ENCODE assay signal across 18 mouse cellular contexts in genomic region chr4:133458044-133458443, GRCm38 (mm10). TPM values are rescaled to one million over a fixed set of nuclear protein-coding genes. Genes with fewer than 3 reads are reported as not detected.
DNase-seq lines count a peak whose midpoint lies in the region; ATAC-seq and TF ChIP-seq lines count a peak whose summit lies in the region.
"Had no signal": no experiment of that assay in that cellular context is flagged by ENCODE, and none has a peak within 500 bp of the region (broad histone marks: within the 10 kb centered on the region; RNA-seq: fewer than 3 reads in every experiment).

No protein-coding gene starts in this region.

- TF ChIP-seq CTCF in lung, embryonic 14.5 days (IDR thresholded peaks at IDR 0.05; ENCODE audit: low read depth): peak; percentile 20; the same call in 1 of the 2 replicates
- peak; percentile 38 for TF ChIP-seq CTCF in stomach, postnatal 0 days (IDR thresholded peaks at IDR 0.05; ENCODE audit: low read depth)

- no peak for ATAC-seq in embryonic facial prominence, embryonic 12.5 days (ENCODE audit: insufficient number of reproducible peaks, insufficient read depth, low FRiP score, low TSS enrichment)
- no peak for ATAC-seq in lung, embryonic 14.5 days (ENCODE audit: insufficient read depth)
- ATAC-seq in granulocyte monocyte progenitor cell, adult 5-6 weeks (replicated peaks; ENCODE audit: poor library complexity, severe bottlenecking): peak; percentile 92
- ATAC-seq in stomach, postnatal 0 days (ENCODE audit: low FRiP score, low TSS enrichment): no peak; the same call in 1 of the 2 replicates
- ATAC-seq: hindbrain, postnatal 0 days; midbrain, embryonic 16.5 days had no signal

- no peaks in the 10 kb centered on the region for H3K9me3 ChIP-seq in embryonic facial prominence, embryonic 12.5 days
- H3K9me3 ChIP-seq in embryonic facial prominence, embryonic 10.5 days: no peaks in the 10 kb centered on the region
- H3K9me3 ChIP-seq in lung, embryonic 14.5 days (ENCODE audit: low read depth, low read length): no peaks in the 10 kb centered on the region
- H3K9me3 ChIP-seq in stomach, postnatal 0 days (ENCODE audit: control insufficient read depth, low read length): no peaks in the 10 kb centered on the region
- H3K9me3 ChIP-seq: liver, embryonic 13.5 days had no signal

- no peak overlapping the region for H3K4me3 ChIP-seq in embryonic facial prominence, embryonic 12.5 days
- H3K4me3 ChIP-seq in embryonic facial prominence, embryonic 10.5 days: no peak overlapping the region
- H3K4me3 ChIP-seq in lung, embryonic 14.5 days (ENCODE audit: low read depth, low read length): no peak overlapping the region
- H3K4me3 ChIP-seq in stomach, postnatal 0 days (ENCODE audit: low read depth, low read length): no peak overlapping the region
- H3K4me3 ChIP-seq: liver, embryonic 13.5 days had no signal

- H3K27me3 ChIP-seq in embryonic facial prominence, embryonic 12.5 days: no peaks in the 10 kb centered on the region
- H3K27me3 ChIP-seq in embryonic facial prominence, embryonic 10.5 days (replicated peaks; ENCODE audit: low read depth, poor library complexity, severe bottlenecking): no peaks in the 10 kb centered on the region
- H3K27me3 ChIP-seq in lung, embryonic 14.5 days (ENCODE audit: insufficient read depth, low read length): no peaks in the 10 kb centered on the region
- no peaks in the 10 kb centered on the region for H3K27me3 ChIP-seq in stomach, postnatal 0 days (ENCODE audit: control insufficient read depth, insufficient read depth, low read length)
- H3K27me3 ChIP-seq: liver, embryonic 13.5 days had no signal

- no peaks in the 10 kb centered on the region for H3K36me3 ChIP-seq in embryonic facial prominence, embryonic 12.5 days
- no peaks in the 10 kb centered on the region for H3K36me3 ChIP-seq in embryonic facial prominence, embryonic 10.5 days (replicated peaks)
- H3K36me3 ChIP-seq in lung, embryonic 14.5 days (ENCODE audit: insufficient read depth): no peaks in the 10 kb centered on the region
- no peaks in the 10 kb centered on the region for H3K36me3 ChIP-seq in stomach, postnatal 0 days (ENCODE audit: control insufficient read depth, insufficient read depth, low read length)
- H3K36me3 ChIP-seq: liver, embryonic 13.5 days had no signal

- DNase-seq in embryonic facial prominence, embryonic 10.5 days (ENCODE audit: low spot score): no peak
- no peak for DNase-seq in lung, embryonic 14.5 days
- no peak for DNase-seq in lung, postnatal 14 days
- no peak for DNase-seq in stomach, postnatal 0 days (ENCODE audit: low spot score)
- DNase-seq in spleen, postnatal 14 days (ENCODE audit: low spot score in 2 of 2): no peak
- DNase-seq in cerebellum, adult 11 months: no peak
- DNase-seq: adrenal gland, postnatal 14 days; cerebellum, adult 8-10 months; gastrocnemius, postnatal 10 days; kidney, adult 8-10 months; kidney, postnatal 25 days; left cerebral cortex, postnatal 4 days; liver, embryonic 13.5 days had no signal

- no peak for TF ChIP-seq EP300 in stomach, postnatal 0 days (optimal IDR thresholded peaks at IDR 0.05)

- H3K9ac ChIP-seq in embryonic facial prominence, embryonic 12.5 days: peak overlapping the region; percentile 10; the same call in 1 of the 2 replicates
- H3K9ac ChIP-seq in lung, embryonic 14.5 days: no peak overlapping the region
- H3K9ac ChIP-seq in stomach, postnatal 0 days (ENCODE audit: low read length): no peak overlapping the region
- H3K9ac ChIP-seq: liver, embryonic 13.5 days had no signal

- no peak overlapping the region for H3K27ac ChIP-seq in embryonic facial prominence, embryonic 12.5 days
- no peak overlapping the region; the same call in 1 of the 2 replicates for H3K27ac ChIP-seq in embryonic facial prominence, embryonic 10.5 days (replicated peaks)
- H3K27ac ChIP-seq in lung, embryonic 14.5 days (ENCODE audit: low read depth): no peak overlapping the region
- H3K27ac ChIP-seq in stomach, postnatal 0 days (replicated peaks): no peak overlapping the region
- H3K27ac ChIP-seq: hindbrain, postnatal 0 days; liver, embryonic 13.5 days; macrophage had no signal

- H3K4me2 ChIP-seq in embryonic facial prominence, embryonic 12.5 days (replicated peaks): no peak overlapping the region
- H3K4me2 ChIP-seq in lung, embryonic 14.5 days: no peak overlapping the region
- H3K4me2 ChIP-seq in stomach, postnatal 0 days (replicated peaks; ENCODE audit: low read depth): no peak overlapping the region
- H3K4me2 ChIP-seq: liver, embryonic 13.5 days had no signal

- H3K4me1 ChIP-seq in embryonic facial prominence, embryonic 12.5 days: no peaks in the 10 kb centered on the region
- peaks cover 25% of the 10 kb centered on the region for H3K4me1 ChIP-seq in embryonic facial prominence, embryonic 10.5 days
- H3K4me1 ChIP-seq in lung, embryonic 14.5 days (ENCODE audit: insufficient read depth): no peaks in the 10 kb centered on the region
- H3K4me1 ChIP-seq in stomach, postnatal 0 days (replicated peaks; ENCODE audit: control insufficient read depth, insufficient read depth): no peaks in the 10 kb centered on the region

- 81% methylated on average over 3 of the region's 3 CpGs for WGBS in embryonic facial prominence, embryonic 12.5 days
- 77% methylated on average over 3 of the region's 3 CpGs for WGBS in embryonic facial prominence, embryonic 10.5 days
- 46% methylated on average over 3 of the region's 3 CpGs for WGBS in lung, embryonic 14.5 days
- 56% methylated on average over 3 of the region's 3 CpGs for WGBS in stomach, postnatal 0 days

RNA-seq across cellular contexts. Expression of gene Tent5b, which starts 21.9 kb away (rescaled TPM):
- polyA plus RNA-seq in embryonic facial prominence, embryonic 12.5 days (2016; fragmentation: Nextera tagmentation; extraction: Ambion mirVana): 1.9 and 2.1 TPM in 2 replicates
- 1.0 and 1.2 TPM in 2 replicates for polyA plus RNA-seq in embryonic facial prominence, embryonic 10.5 days (2016; fragmentation: Nextera tagmentation; extraction: Ambion mirVana)
- 0.41 and 0.42 TPM in 2 replicates for polyA plus RNA-seq in lung, embryonic 14.5 days (2014; fragmentation: Nextera tagmentation; extraction: Ambion mirVana)
- total RNA-seq in granulocyte monocyte progenitor cell, adult 5-6 weeks (2014; fragmentation: Nextera tagmentation): not detected in 2 replicates
- total RNA-seq in granulocyte monocyte progenitor cell, adult 5-6 weeks (2017): not detected in 2 replicates
- polyA plus RNA-seq in stomach, postnatal 0 days (2015; fragmentation: Nextera tagmentation; extraction: Ambion mirVana): 34.0 and 35.3 TPM in 2 replicates
- total RNA-seq: left cerebral cortex, postnatal 4 days had no signal
- polyA plus RNA-seq: liver, embryonic 13.5 days; macrophage had no signal

RNA-seq across cellular contexts. Expression of gene Trnp1, which starts 40.3 kb away (rescaled TPM):
- polyA plus RNA-seq in embryonic facial prominence, embryonic 12.5 days (2016; fragmentation: Nextera tagmentation; extraction: Ambion mirVana): 4.2 and 4.6 TPM in 2 replicates
- 0.57 and 1.1 TPM in 2 replicates for polyA plus RNA-seq in embryonic facial prominence, embryonic 10.5 days (2016; fragmentation: Nextera tagmentation; extraction: Ambion mirVana)
- 1.1 and 1.3 TPM in 2 replicates for polyA plus RNA-seq in lung, embryonic 14.5 days (2014; fragmentation: Nextera tagmentation; extraction: Ambion mirVana)
- total RNA-seq in granulocyte monocyte progenitor cell, adult 5-6 weeks (2014; fragmentation: Nextera tagmentation): not detected in 2 replicates
- total RNA-seq in granulocyte monocyte progenitor cell, adult 5-6 weeks (2017): not detected in 2 replicates
- polyA plus RNA-seq in stomach, postnatal 0 days (2015; fragmentation: Nextera tagmentation; extraction: Ambion mirVana): 4.0 and 4.4 TPM in 2 replicates

Comparison
In these comparisons a context has a peak if more than half of its experiments do, and no peak if none do; other contexts are left out.
1. RNA of gene Tent5b, which starts 21.9 kb away (polyA plus RNA-seq): 34.0 to 35.3 TPM in stomach, postnatal 0 days; 1.9 to 2.1 TPM in embryonic facial prominence, embryonic 12.5 days, 1.0 to 1.2 TPM in embryonic facial prominence, embryonic 10.5 days and 0.41 to 0.42 TPM in lung, embryonic 14.5 days; every median in the first group is over 10 times any median in the second.